Mouse (Mus musculus) myocyte (in vitro differentiated cells): ENCODE data around the gene Timm50.

Experiments
- CEBPB ChIP-seq: IDR thresholded peaks from 2 replicates; pipeline ENCODE4 v1.6.1; 2011; ENCODE audit warnings: mild to moderate bottlenecking, moderate library complexity; ENCODE audit not compliant: poor library complexity, insufficient read depth, severe bottlenecking
- E2F4 ChIP-seq: IDR thresholded peaks from one replicate; pipeline ENCODE4 v1.6.1; 2011; ENCODE audit warnings: mild to moderate bottlenecking, control low read depth, moderate library complexity; ENCODE audit not compliant: insufficient read depth
- MAX ChIP-seq: IDR thresholded peaks from one replicate; pipeline ENCODE4 v1.6.1; 2011; ENCODE audit warnings: low read depth, mild to moderate bottlenecking, control low read depth
- MYOD1 ChIP-seq, 3 experiments: IDR thresholded peaks; one replicate each; pipeline ENCODE4 v1.6.1; 2011; ENCODE audit warnings: control low read depth in 2 of 3, low read depth in 2 of 3, mild to moderate bottlenecking in 2 of 3, moderate library complexity in 1 of 3; ENCODE audit not compliant: insufficient read length in 2 of 3, control insufficient read depth in 1 of 3
- MYOG ChIP-seq, 3 experiments: IDR thresholded peaks; one replicate each; pipeline ENCODE4 v1.6.1; 2011; ENCODE audit warnings: control low read depth in 2 of 3, low read depth in 2 of 3, mild to moderate bottlenecking in 2 of 3; ENCODE audit not compliant: insufficient read length in 2 of 3, control insufficient read depth in 1 of 3, insufficient read depth in 1 of 3
- POLR2A ChIP-seq: IDR thresholded peaks from one replicate; pipeline ENCODE4 v1.6.1; 2011; ENCODE audit warnings: low read depth, mild to moderate bottlenecking, control low read depth, moderate library complexity; ENCODE audit not compliant: insufficient read length
- SRF ChIP-seq: IDR thresholded peaks from one replicate; pipeline ENCODE4 v1.6.1; 2011; ENCODE audit warnings: low read depth; ENCODE audit not compliant: control insufficient read depth, insufficient read length
- TCF12 ChIP-seq: IDR thresholded peaks from one replicate; pipeline ENCODE4 v1.6.1; 2011; ENCODE audit warnings: mild to moderate bottlenecking, control low read depth; ENCODE audit not compliant: poor library complexity, insufficient read depth, severe bottlenecking
- USF1 ChIP-seq: IDR thresholded peaks from one replicate; pipeline ENCODE4 v1.6.1; 2011; ENCODE audit warnings: low read depth, mild to moderate bottlenecking, control low read depth, moderate library complexity

DNA sequence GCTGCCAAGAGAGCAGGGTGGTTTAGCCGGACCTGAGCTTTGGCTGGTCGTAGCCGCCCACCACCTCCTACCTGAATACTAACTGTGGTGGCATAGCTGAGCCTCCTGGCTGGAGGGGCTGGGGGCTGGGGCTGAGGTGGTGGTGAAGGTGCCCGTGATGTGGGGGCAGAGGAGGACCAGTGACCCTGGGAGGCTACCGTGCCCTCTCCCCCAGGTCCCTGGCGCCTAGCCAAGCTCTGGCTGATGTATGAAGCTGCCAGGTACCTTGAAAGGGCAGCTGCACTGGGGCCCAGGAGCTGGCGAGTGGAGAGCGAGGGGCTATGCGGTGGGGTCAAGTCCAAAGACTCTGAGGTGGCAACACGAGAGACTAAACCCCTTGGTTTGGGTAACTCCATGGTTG lies 48.0 kb upstream of the Timm50 start:
- TF ChIP-seq E2F4 (no peak), MYOD1 (IDR thresholded peaks at IDR 0.05; ENCODE audit: control insufficient read depth in 1 of 3, insufficient read length in 2 of 3, low read depth in 2 of 3) (no peak), POLR2A (no peak), TCF12 (no peak), USF1 (no peak), SRF (no peak), MAX (no peak), CEBPB (no peak), MYOG (IDR thresholded peaks at IDR 0.05; ENCODE audit: control insufficient read depth in 1 of 3, insufficient read depth in 1 of 3, insufficient read length in 2 of 3, low read depth in 2 of 3) (no peak)
